Mouse (Mus musculus) layer of hippocampus, postnatal 14 days (tissue): ENCODE results near the gene Sema4b. TPM values are rescaled to one million over a fixed set of nuclear protein-coding genes. Genes with fewer than 3 reads are reported as not detected.

Source experiments
- DNase-seq, 2 experiments: peaks; one replicate each; pipeline ENCODE4 v3.0.0; 2021 to 2022; ENCODE audit warnings: low spot score in 2 of 2, mixed read lengths in 1 of 2
- total RNA-seq, 2 experiments: library from RNA; stranded (reverse); gene quantifications; 2 replicates each; pipeline ENCODE4 v1.2.3; 2021

Gene Sema4b
- total RNA-seq, 2 experiments from 2014 or later: 25.2 to 25.7 TPM

- no peak for DNase-seq
Observed at GRCm38 (mm10) chr7:80213604-80214003, 27.0 kb downstream of the Sema4b start.

GRCm38 (mm10) chr7:80214459-80214858 is 27.8 kb downstream of the Sema4b start:
- DNase-seq: no peak

- DNase-seq: peak; percentile 68 to 75
Observed at GRCm38 (mm10) chr7:80215398-80215797, 28.8 kb downstream of the Sema4b start.

GRCm38 (mm10) chr7:80216566-80216965 is 29.9 kb downstream of the Sema4b start:
- DNase-seq: peak in 1 of 2 experiments; percentile 71

GRCm38 (mm10) chr7:80218666-80219065 is 32.0 kb downstream of the Sema4b start:
- no peak for DNase-seq

GRCm38 (mm10) chr7:80220237-80220797 is 33.7 kb downstream of the Sema4b start:
- no peak for DNase-seq

- no peak for DNase-seq
Observed at GRCm38 (mm10) chr7:80221179-80221750, 34.6 kb downstream of the Sema4b start.

GRCm38 (mm10) chr7:80227065-80227464 is 40.4 kb downstream of the Sema4b start:
- no peak for DNase-seq

GRCm38 (mm10) chr7:80230196-80230595 is 43.6 kb downstream of the Sema4b start:
- DNase-seq: no peak

GRCm38 (mm10) chr7:80231971-80232488 is 45.4 kb downstream of the Sema4b start:
- DNase-seq: no peak

GRCm38 (mm10) chr7:80232489-80233029 is 45.9 kb downstream of the Sema4b start, which contains the start of the genes Cib1 and Gdpgp1:
TSS of gene Cib1 (minus strand) at chr7:80232813.
TSS of gene Gdpgp1 (plus strand) at chr7:80232865.
- peak; percentile 93 to 95 for DNase-seq

GRCm38 (mm10) chr7:80233799-80234198 is 47.2 kb downstream of the Sema4b start:
- no peak for DNase-seq

GRCm38 (mm10) chr7:80238542-80238941 is 51.9 kb downstream of the Sema4b start:
- no peak for DNase-seq

GRCm38 (mm10) chr7:80241661-80242060 is 55.0 kb downstream of the Sema4b start:
- no peak for DNase-seq

GRCm38 (mm10) chr7:80244851-80245250 is 58.2 kb downstream of the Sema4b start:
- no peak for DNase-seq

GRCm38 (mm10) chr7:80246148-80246721 is 59.6 kb downstream of the Sema4b start, which contains the start of gene Ttll13:
TSS of gene Ttll13 (plus strand) at chr7:80246376.
- peak; percentile 93 to 97 for DNase-seq

- DNase-seq: no peak
Observed at GRCm38 (mm10) chr7:80246859-80247258, 60.2 kb downstream of the Sema4b start.

GRCm38 (mm10) chr7:80252437-80252836 is 65.8 kb downstream of the Sema4b start:
- no peak for DNase-seq

- DNase-seq: no peak
Observed at GRCm38 (mm10) chr7:80252886-80253285, 66.2 kb downstream of the Sema4b start.

GRCm38 (mm10) chr7:80255981-80256380 is 69.3 kb downstream of the Sema4b start:
- DNase-seq: no peak

GRCm38 (mm10) chr7:80257706-80258105 is 71.1 kb downstream of the Sema4b start:
- DNase-seq: no peak
